In genomic region chr4:155788300-155788699, GRCm38 (mm10) we compare ENCODE assay signal across 32 mouse cellular contexts. TPM values are rescaled to one million over a fixed set of nuclear protein-coding genes. Genes with fewer than 3 reads are reported as not detected.
DNase-seq lines count a peak whose midpoint lies in the region; ATAC-seq and TF ChIP-seq lines count a peak whose summit lies in the region.
"Had no signal": no experiment of that assay in that cellular context is flagged by ENCODE, and none has a peak within 500 bp of the region (broad histone marks: within the 10 kb centered on the region; RNA-seq: fewer than 3 reads in every experiment).

No protein-coding gene starts in this region.

- H3K36me3 ChIP-seq in liver, embryonic 15.5 days (replicated peaks), result no peaks in the 10 kb centered on the region
- H3K36me3 ChIP-seq in liver, embryonic 11.5 days (ENCODE audit: control insufficient read depth, insufficient read depth, low read length), result no peaks in the 10 kb centered on the region
- H3K36me3 ChIP-seq in liver, embryonic 16.5 days (ENCODE audit: control insufficient read depth, insufficient read depth), result no peaks in the 10 kb centered on the region
- H3K36me3 ChIP-seq: embryonic facial prominence, embryonic 10.5 days; forebrain, embryonic 12.5 days; heart, embryonic 15.5 days; hindbrain, embryonic 15.5 days; limb, embryonic 13.5 days; midbrain, embryonic 10.5 days; neural tube, embryonic 13.5 days had no signal

- H3K27ac ChIP-seq in liver, embryonic 15.5 days (replicated peaks), result 0 out of 2 replicates have a peak overlapping the region, but pooled peaks have one; percentile 14
- H3K27ac ChIP-seq in liver, embryonic 11.5 days (ENCODE audit: low read depth, low read length), result no peak overlapping the region
- H3K27ac ChIP-seq in bone marrow, adult 2 months (ENCODE audit: control insufficient read depth, insufficient read depth, low read depth, low read length, poor library complexity), result peak overlapping the region; percentile 80
- H3K27ac ChIP-seq in liver, embryonic 16.5 days (ENCODE audit: low read length), result no peak overlapping the region
- H3K27ac ChIP-seq: embryonic facial prominence, embryonic 10.5 days; forebrain, embryonic 12.5 days; heart, adult 2 months; heart, embryonic 15.5 days; hindbrain, embryonic 15.5 days; layer of hippocampus, adult 2 months; limb, embryonic 13.5 days; midbrain, embryonic 10.5 days; neural tube, embryonic 13.5 days had no signal

- H3K27me3 ChIP-seq in liver, embryonic 15.5 days, result peaks cover 29% of the 10 kb centered on the region
- peaks cover 7% of the 10 kb centered on the region; the same call in 1 of the 2 replicates for H3K27me3 ChIP-seq in liver, embryonic 11.5 days (replicated peaks; ENCODE audit: control insufficient read depth, insufficient read depth, low read length)
- peaks cover 3% of the 10 kb centered on the region for H3K27me3 ChIP-seq in liver, embryonic 16.5 days (ENCODE audit: control insufficient read depth, insufficient read depth, low read depth, low read length)
- H3K27me3 ChIP-seq: heart, embryonic 15.5 days; hindbrain, embryonic 15.5 days; neural tube, embryonic 13.5 days had no signal

- intact Hi-C loops in left cerebral cortex, postnatal 10 days (cut with DNase I), result no loop called here

- H3K4me3 ChIP-seq in liver, embryonic 15.5 days (replicated peaks), result no peak overlapping the region
- no peak overlapping the region for H3K4me3 ChIP-seq in liver, embryonic 11.5 days (ENCODE audit: low read depth, low read length)
- no peak overlapping the region for H3K4me3 ChIP-seq in bone marrow, adult 2 months (replicated peaks; ENCODE audit: control insufficient read depth, low read depth, low read length)
- no peak overlapping the region for H3K4me3 ChIP-seq in liver, embryonic 16.5 days (ENCODE audit: low read depth, low read length)
- H3K4me3 ChIP-seq: embryonic facial prominence, embryonic 10.5 days; forebrain, embryonic 12.5 days; heart, adult 2 months; heart, embryonic 15.5 days; hindbrain, embryonic 15.5 days; layer of hippocampus, adult 2 months; limb, embryonic 13.5 days; midbrain, embryonic 10.5 days; myocyte; neural tube, embryonic 13.5 days had no signal

- TF ChIP-seq POLR2A in bone marrow, adult 2 months (IDR thresholded peaks at IDR 0.05; ENCODE audit: borderline replicate concordance, control insufficient read depth, low read depth, low read length), result no peak

- no peak overlapping the region for H3K9ac ChIP-seq in liver, embryonic 15.5 days
- H3K9ac ChIP-seq in liver, embryonic 11.5 days (ENCODE audit: low read depth, low read length), result no peak overlapping the region
- no peak overlapping the region for H3K9ac ChIP-seq in liver, embryonic 16.5 days (ENCODE audit: low read depth, low read length)
- H3K9ac ChIP-seq: forebrain, embryonic 12.5 days; heart, embryonic 15.5 days; hindbrain, embryonic 15.5 days; limb, embryonic 13.5 days; lung, embryonic 14.5 days; neural tube, embryonic 13.5 days had no signal

- H3K9me3 ChIP-seq in liver, embryonic 15.5 days (replicated peaks), result no peaks in the 10 kb centered on the region
- H3K9me3 ChIP-seq in liver, embryonic 11.5 days (ENCODE audit: control insufficient read depth, low read length), result no peaks in the 10 kb centered on the region
- H3K9me3 ChIP-seq in liver, embryonic 16.5 days (replicated peaks; ENCODE audit: control insufficient read depth, low read length), result no peaks in the 10 kb centered on the region
- H3K9me3 ChIP-seq: embryonic facial prominence, embryonic 10.5 days; forebrain, embryonic 12.5 days; heart, embryonic 15.5 days; hindbrain, embryonic 15.5 days; limb, embryonic 13.5 days; midbrain, embryonic 10.5 days; neural tube, embryonic 13.5 days had no signal

- WGBS in liver, embryonic 15.5 days (ENCODE audit: insufficient replicate concordance), result 39% methylated on average over 3 of the region's 3 CpGs
- WGBS in liver, embryonic 11.5 days, result 62% methylated on average over 3 of the region's 3 CpGs
- WGBS in bone marrow, adult 2 months, result 24% methylated on average over 3 of the region's 3 CpGs
- WGBS in liver, embryonic 16.5 days (ENCODE audit: insufficient replicate concordance), result 40% methylated on average over 3 of the region's 3 CpGs

- peaks cover 34% of the 10 kb centered on the region for H3K4me1 ChIP-seq in liver, embryonic 15.5 days (replicated peaks)
- peaks cover 13% of the 10 kb centered on the region; the same call in 1 of the 2 replicates for H3K4me1 ChIP-seq in liver, embryonic 11.5 days (replicated peaks; ENCODE audit: control insufficient read depth, insufficient read depth, low read length)
- no peaks in the 10 kb centered on the region for H3K4me1 ChIP-seq in bone marrow, adult 2 months (ENCODE audit: control insufficient read depth, insufficient read depth, low read length)
- peaks cover 9% of the 10 kb centered on the region for H3K4me1 ChIP-seq in liver, embryonic 16.5 days (ENCODE audit: control insufficient read depth, low read depth, low read length)

- ATAC-seq in liver, embryonic 15.5 days (ENCODE audit: insufficient read depth), result peak; percentile 58
- no peak for ATAC-seq in liver, embryonic 11.5 days (replicated peaks; ENCODE audit: low FRiP score)
- ATAC-seq in liver, embryonic 16.5 days (ENCODE audit: low read depth), result peak; percentile 54
- ATAC-seq: midbrain, embryonic 16.5 days had no signal

- 0 out of 2 replicates have a peak overlapping the region, but pooled peaks have one; percentile 10 for H3K4me2 ChIP-seq in liver, embryonic 15.5 days
- H3K4me2 ChIP-seq in liver, embryonic 11.5 days, result no peak overlapping the region
- no peak overlapping the region for H3K4me2 ChIP-seq in liver, embryonic 16.5 days (ENCODE audit: low read depth, low read length)
- H3K4me2 ChIP-seq: forebrain, embryonic 12.5 days; heart, embryonic 15.5 days; hindbrain, embryonic 15.5 days; limb, embryonic 13.5 days; lung, embryonic 14.5 days; neural tube, embryonic 13.5 days had no signal

- no peak for DNase-seq in liver, embryonic 11.5 days (ENCODE audit: low spot score)
- peak; percentile 72 to 76 for DNase-seq in spleen, postnatal 4 days (ENCODE audit: low spot score in 2 of 2)
- no peak for DNase-seq in ovary, postnatal 36 days (ENCODE audit: low spot score)
- DNase-seq in left cerebral cortex, postnatal 10 days (ENCODE audit: extremely low spot score in 1 of 2, low spot score in 2 of 2), result no peak
- DNase-seq: adrenal gland, postnatal 14 days; B cell, adult 2 months; cerebellum, adult 9-11 months; gastrocnemius, postnatal 25 days; heart, adult 2 months; heart, postnatal 4 days; kidney, adult 9 months; kidney, postnatal 25 days; layer of hippocampus, postnatal 36 days; lung, embryonic 14.5 days; right cerebral cortex, adult 18-20 months; thymus, postnatal 14 days had no signal

- TF ChIP-seq CTCF in bone marrow, adult 2 months (IDR thresholded peaks at IDR 0.05; ENCODE audit: control insufficient read depth, insufficient read depth, low read length), result no peak

RNA-seq across cellular contexts. Expression of gene Ankrd65, which starts 1.9 kb away (rescaled TPM):
- polyA plus RNA-seq in liver, embryonic 15.5 days (2015; fragmentation: Nextera tagmentation; extraction: Ambion mirVana), result 0.07 TPM in 1 of 2 replicates, not detected in the other
- not detected in 2 replicates for polyA plus RNA-seq in liver, embryonic 11.5 days (2014; fragmentation: Nextera tagmentation; extraction: Ambion mirVana)
- polyA plus RNA-seq in bone marrow, adult 2 months (2011; ENCODE audit: insufficient read depth, insufficient read length, low replicate concordance, missing spikeins), result 1.1 TPM in 1 of 2 replicates, not detected in the other
- 0.08 TPM in 1 of 2 replicates, not detected in the other for polyA plus RNA-seq in liver, embryonic 16.5 days (2015; fragmentation: Nextera tagmentation; extraction: Ambion mirVana)
- total RNA-seq in left cerebral cortex, postnatal 10 days (2021), result not detected
- total RNA-seq: adrenal gland, postnatal 14 days; gastrocnemius, postnatal 25 days; heart, adult 2 months; heart, postnatal 4 days; layer of hippocampus, postnatal 36 days had no signal
- polyA plus RNA-seq: brain, embryonic 14.5 days; cortical plate, adult 2 months; embryonic facial prominence, embryonic 10.5 days; forebrain, embryonic 12.5 days; heart, embryonic 15.5 days; hindbrain, embryonic 15.5 days; intestine, embryonic 14.5 days; limb, embryonic 13.5 days; lung, embryonic 14.5 days; midbrain, embryonic 10.5 days; midbrain, embryonic 16.5 days; myocyte; neural tube, embryonic 13.5 days had no signal

RNA-seq across cellular contexts. Expression of gene Tmem88b, which starts 2.6 kb away (rescaled TPM):
- 0.13 and 0.22 TPM in 2 replicates for polyA plus RNA-seq in liver, embryonic 15.5 days (2015; fragmentation: Nextera tagmentation; extraction: Ambion mirVana)
- 0.25 and 0.39 TPM in 2 replicates for polyA plus RNA-seq in liver, embryonic 11.5 days (2014; fragmentation: Nextera tagmentation; extraction: Ambion mirVana)
- 0.93 and 1.1 TPM in 2 replicates for polyA plus RNA-seq in bone marrow, adult 2 months (2011; ENCODE audit: insufficient read depth, insufficient read length, low replicate concordance, missing spikeins)
- 0.12 and 0.19 TPM in 2 replicates for polyA plus RNA-seq in liver, embryonic 16.5 days (2015; fragmentation: Nextera tagmentation; extraction: Ambion mirVana)
- total RNA-seq in left cerebral cortex, postnatal 10 days (2021), result 1 to 10 TPM; 3.0 to 5.4 TPM

RNA-seq across cellular contexts. Expression of gene Vwa1, which starts 13.8 kb away (rescaled TPM):
- 0.33 and 0.54 TPM in 2 replicates for polyA plus RNA-seq in liver, embryonic 15.5 days (2015; fragmentation: Nextera tagmentation; extraction: Ambion mirVana)
- 1.2 and 1.3 TPM in 2 replicates for polyA plus RNA-seq in liver, embryonic 11.5 days (2014; fragmentation: Nextera tagmentation; extraction: Ambion mirVana)
- 0.97 TPM in 1 of 2 replicates, not detected in the other for polyA plus RNA-seq in bone marrow, adult 2 months (2011; ENCODE audit: insufficient read depth, insufficient read length, low replicate concordance, missing spikeins)
- 0.28 and 0.34 TPM in 2 replicates for polyA plus RNA-seq in liver, embryonic 16.5 days (2015; fragmentation: Nextera tagmentation; extraction: Ambion mirVana)
- 10 to 100 TPM; 14.6 to 19.3 TPM for total RNA-seq in left cerebral cortex, postnatal 10 days (2021)

RNA-seq across cellular contexts. Expression of gene Mrpl20, which starts 14.4 kb away (rescaled TPM):
- polyA plus RNA-seq in liver, embryonic 15.5 days (2015; fragmentation: Nextera tagmentation; extraction: Ambion mirVana), result 135 and 141 TPM in 2 replicates
- 312 and 326 TPM in 2 replicates for polyA plus RNA-seq in liver, embryonic 11.5 days (2014; fragmentation: Nextera tagmentation; extraction: Ambion mirVana)
- 146 and 244 TPM in 2 replicates for polyA plus RNA-seq in bone marrow, adult 2 months (2011; ENCODE audit: insufficient read depth, insufficient read length, low replicate concordance, missing spikeins)
- 115 and 133 TPM in 2 replicates for polyA plus RNA-seq in liver, embryonic 16.5 days (2015; fragmentation: Nextera tagmentation; extraction: Ambion mirVana)
- total RNA-seq in left cerebral cortex, postnatal 10 days (2021), result 100 to 1,000 TPM; 103 to 111 TPM

RNA-seq across cellular contexts. Expression of gene Ccnl2, which starts 24.0 kb away (rescaled TPM):
- polyA plus RNA-seq in liver, embryonic 15.5 days (2015; fragmentation: Nextera tagmentation; extraction: Ambion mirVana), result 65.6 and 77.1 TPM in 2 replicates
- polyA plus RNA-seq in liver, embryonic 11.5 days (2014; fragmentation: Nextera tagmentation; extraction: Ambion mirVana), result 132 and 140 TPM in 2 replicates
- polyA plus RNA-seq in bone marrow, adult 2 months (2011; ENCODE audit: insufficient read depth, insufficient read length, low replicate concordance, missing spikeins), result 92.0 and 149 TPM in 2 replicates
- 69.7 and 79.8 TPM in 2 replicates for polyA plus RNA-seq in liver, embryonic 16.5 days (2015; fragmentation: Nextera tagmentation; extraction: Ambion mirVana)
- 10 to 100 TPM; 68.7 to 71.2 TPM for total RNA-seq in left cerebral cortex, postnatal 10 days (2021)

Comparison
In these comparisons a context has a peak if more than half of its experiments do, and no peak if none do; other contexts are left out.
1. H3K27ac ChIP-seq: peak in liver, embryonic 15.5 days (single experiment) and bone marrow, adult 2 months (single experiment); none in liver, embryonic 11.5 days (single experiment) and liver, embryonic 16.5 days (single experiment).
2. DNase-seq: peak in spleen, postnatal 4 days (2 of 2); none in liver, embryonic 11.5 days (single experiment), ovary, postnatal 36 days (single experiment) and left cerebral cortex, postnatal 10 days (0 of 2).